Mouse (Mus musculus) forebrain, embryonic 11.5 days (tissue): ENCODE data around the gene Ms4a7. TPM values are rescaled to one million over a fixed set of nuclear protein-coding genes. Genes with fewer than 3 reads are reported as not detected.
"Not testable (repeated sequence)": the region's sequence is repeated elsewhere in the genome, so short reads cannot be mapped to it uniquely, and the experiment has no call there.

Source experiments
- ATAC-seq: fragments of 200-750 bp; cut with Nextera tagmentation; replicated peaks from 2 replicates; pipeline ENCODE4 v1.8.0; 2017; ENCODE audit warnings: moderate TSS enrichment; ENCODE audit not compliant: low FRiP score
- DNase-seq: peaks from one replicate; pipeline ENCODE4 v3.0.0-alpha.2; 2017; ENCODE audit warnings: low spot score
- H3K27ac ChIP-seq: fragments of 300-500 bp; sonication (generic); 2 replicates; pipeline ENCODE4 v1.5.1; 2014; ENCODE audit warnings: low read depth, low read length
- H3K27me3 ChIP-seq: fragments of 300-500 bp; sonication (generic); 2 replicates; pipeline ENCODE4 v1.6.1; 2014; ENCODE audit warnings: mild to moderate bottlenecking, low read length, mixed read lengths; ENCODE audit not compliant: control insufficient read depth, insufficient read depth
- H3K36me3 ChIP-seq: fragments of 300-500 bp; sonication (generic); 2 replicates; pipeline ENCODE4 v1.6.1; 2014; ENCODE audit warnings: mild to moderate bottlenecking, low read length, moderate library complexity, mixed read lengths; ENCODE audit not compliant: control insufficient read depth, insufficient read depth
- H3K4me1 ChIP-seq: fragments of 300-500 bp; sonication (generic); replicated peaks from 2 replicates; pipeline ENCODE4 v1.6.1; 2014; ENCODE audit warnings: low read length, mixed read lengths; ENCODE audit not compliant: control insufficient read depth, insufficient read depth
- H3K4me2 ChIP-seq: fragments of 300-500 bp; sonication (generic); 2 replicates; pipeline ENCODE4 v1.6.1; 2014; ENCODE audit warnings: low read depth, mild to moderate bottlenecking, low read length, moderate library complexity, mixed read lengths; ENCODE audit not compliant: severe bottlenecking
- H3K4me3 ChIP-seq: fragments of 300-500 bp; sonication (generic); 2 replicates; pipeline ENCODE4 v1.5.1; 2014; ENCODE audit warnings: low read depth, low read length
- H3K9ac ChIP-seq: fragments of 300-500 bp; sonication (generic); 2 replicates; pipeline ENCODE4 v1.6.1; 2014; ENCODE audit warnings: low read length
- H3K9me3 ChIP-seq: fragments of 300-500 bp; sonication (generic); 2 replicates; pipeline ENCODE4 v1.6.1; 2016; ENCODE audit warnings: low read length, mixed read lengths; ENCODE audit not compliant: control insufficient read depth
- WGBS: fragments of 180-500 bp; shearing (Covaris S2); extraction: QIAGEN DNeasy Blood & Tissue Kit; methylation state at CpG from one replicate; pipeline ENCODE4 v1.1.7; 2014; 5-methylcytosine and 5-hydroxymethylcytosine counted together
- polyA plus RNA-seq: library from polyadenylated mRNA; unstranded; fragments of >200 nt; fragmentation: Nextera tagmentation; extraction: Ambion mirVana; gene quantifications from 2 replicates; pipeline ENCODE4 v1.2.1, GENCODE M21; 2014

Gene Ms4a7
- polyA plus RNA-seq, 1 experiment from 2014 or later: 0.56 TPM

DNA sequence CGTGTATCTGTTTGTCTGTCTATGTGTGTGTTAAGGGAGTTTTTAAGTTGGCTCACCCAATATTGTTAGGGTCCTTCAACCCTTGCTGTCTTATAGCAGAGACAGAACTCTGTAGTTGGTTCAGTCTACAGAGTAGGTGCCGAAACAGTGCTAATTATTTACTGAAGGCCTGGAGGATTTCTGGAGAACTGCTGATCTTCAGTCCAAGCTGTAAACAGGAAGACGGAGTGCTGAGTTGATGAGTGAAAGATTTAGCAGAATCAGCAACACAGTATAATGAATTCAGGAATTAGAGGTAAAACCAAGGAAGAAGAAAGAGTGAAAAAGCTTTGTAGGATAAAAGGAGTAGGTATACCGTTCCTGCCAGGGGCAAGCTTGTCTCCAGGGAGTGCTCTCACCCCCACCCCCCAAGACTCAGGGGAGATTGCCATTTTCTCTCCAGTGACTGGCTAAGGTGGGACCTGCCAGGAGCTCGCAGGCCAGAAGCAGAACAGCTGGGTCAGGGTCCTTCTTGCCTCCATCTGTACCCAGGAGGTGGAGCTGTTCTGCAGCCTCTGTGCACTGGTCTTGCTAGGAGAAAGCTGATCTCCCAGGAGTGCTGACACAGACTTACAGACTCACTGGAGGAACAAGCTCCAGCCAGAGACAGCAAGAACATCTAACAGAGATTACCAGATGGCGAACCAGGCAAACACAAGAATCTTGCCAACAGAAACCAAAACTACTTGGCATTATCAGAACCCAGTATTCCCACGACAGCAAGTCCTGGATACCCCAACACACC lies 13.9 kb upstream of the Ms4a7 start:
- WGBS: 62% methylated on average over 7 of the region's 7 CpGs
- Histone ChIP-seq H3K27ac (no peak overlapping the region), H3K4me3 (no peak overlapping the region), H3K36me3 (no peaks in the 10 kb centered on the region), H3K4me1 (no peaks in the 10 kb centered on the region), H3K4me2 (no peak overlapping the region), H3K9me3 (no peaks in the 10 kb centered on the region), H3K9ac (no peak overlapping the region), H3K27me3 (no peaks in the 10 kb centered on the region)
- ATAC-seq: no peak
- no peak for DNase-seq

DNA sequence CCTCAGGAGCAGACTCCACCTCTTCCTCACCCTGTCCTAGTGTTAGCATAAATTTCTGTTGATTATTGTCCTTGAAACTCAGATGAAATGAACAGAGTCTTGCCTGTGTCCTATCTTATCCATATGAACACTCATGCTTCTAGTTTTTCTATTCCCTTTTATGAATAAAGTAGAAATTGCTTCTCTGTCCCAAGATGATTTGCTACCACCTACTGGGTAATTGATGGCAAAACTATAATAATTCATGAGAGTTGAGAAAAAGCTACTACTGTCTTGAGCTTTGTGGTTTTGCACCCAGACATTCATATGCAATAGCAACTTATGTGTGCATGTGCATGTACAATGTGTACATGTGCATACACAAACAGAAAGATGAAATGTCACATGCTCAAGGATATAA lies 8.0 kb upstream of the Ms4a7 start:
- H3K27me3 ChIP-seq: no peaks in the 10 kb centered on the region
- H3K4me1 ChIP-seq: no peaks in the 10 kb centered on the region
- H3K27ac ChIP-seq: no peak overlapping the region
- no peak for ATAC-seq
- H3K4me3 ChIP-seq: no peak overlapping the region
- DNase-seq: no peak
- H3K4me2 ChIP-seq: no peak overlapping the region
- H3K9ac ChIP-seq: no peak overlapping the region
- H3K9me3 ChIP-seq: no peaks in the 10 kb centered on the region
- no peaks in the 10 kb centered on the region for H3K36me3 ChIP-seq

- Histone ChIP-seq H3K4me3 (no peak overlapping the region), H3K27me3 (no peaks in the 10 kb centered on the region), H3K9me3 (no peaks in the 10 kb centered on the region), H3K9ac (no peak overlapping the region), H3K27ac (no peak overlapping the region), H3K4me1 (no peaks in the 10 kb centered on the region), H3K4me2 (no peak overlapping the region), H3K36me3 (no peaks in the 10 kb centered on the region)
- ATAC-seq (no peak), DNase-seq (no peak)
Measured at GRCm38 (mm10) chr19:11343147-11343546, 7.2 kb upstream of the Ms4a7 start.

DNA sequence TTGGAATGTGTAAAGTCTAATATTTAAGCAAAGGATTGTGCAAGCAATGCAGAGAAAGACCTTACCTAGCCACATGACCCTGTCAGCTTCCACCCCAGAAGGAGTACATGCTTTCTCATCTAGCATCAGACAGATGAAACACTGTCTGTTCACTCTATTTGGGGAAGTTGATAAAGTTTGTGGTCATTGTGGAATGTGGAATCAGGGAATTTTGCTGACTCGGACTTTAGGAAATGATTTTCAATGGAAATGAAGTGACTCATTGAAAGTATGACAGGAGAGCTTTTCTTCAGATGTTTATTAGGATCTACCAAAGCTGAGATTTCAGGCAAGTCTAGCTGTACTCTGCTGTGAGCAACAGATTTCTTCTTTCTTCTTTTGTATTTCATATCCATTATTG lies 14.8 kb downstream of the Ms4a7 start:
- no peak overlapping the region for H3K9ac ChIP-seq
- DNase-seq: no peak
- H3K9me3 ChIP-seq: no peaks in the 10 kb centered on the region
- no peak overlapping the region for H3K4me2 ChIP-seq
- no peak overlapping the region for H3K27ac ChIP-seq
- no peaks in the 10 kb centered on the region for H3K27me3 ChIP-seq
- H3K4me1 ChIP-seq: no peaks in the 10 kb centered on the region
- WGBS: 78% methylated on average over 1 of the region's 1 CpGs
- ATAC-seq: no peak
- no peaks in the 10 kb centered on the region for H3K36me3 ChIP-seq
- H3K4me3 ChIP-seq: no peak overlapping the region

DNA sequence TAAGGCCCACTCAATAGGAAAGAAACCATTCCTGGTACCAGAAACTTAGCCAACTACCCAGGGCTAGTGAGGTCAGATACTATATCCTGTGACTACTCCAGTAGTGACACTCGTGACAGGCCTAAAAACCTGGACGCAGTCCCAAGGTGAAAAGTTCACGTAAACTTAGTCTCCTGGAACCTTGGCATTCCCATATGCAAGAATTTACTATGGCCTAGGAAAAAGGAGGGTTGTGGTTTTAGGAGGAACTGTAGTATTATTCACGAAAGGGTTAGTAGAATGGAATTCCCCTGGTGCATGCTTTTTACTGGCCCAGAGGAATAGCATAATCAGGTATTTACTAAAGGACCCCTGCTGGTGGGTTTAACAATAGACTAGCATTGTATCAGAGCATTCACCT lies 19.2 kb downstream of the Ms4a7 start:
- H3K36me3 ChIP-seq: no peaks in the 10 kb centered on the region
- H3K4me3 ChIP-seq: no peak overlapping the region
- H3K9me3 ChIP-seq: no peaks in the 10 kb centered on the region
- DNase-seq: no peak
- H3K27me3 ChIP-seq: no peaks in the 10 kb centered on the region
- no peak overlapping the region for H3K27ac ChIP-seq
- no peak for ATAC-seq
- no peaks in the 10 kb centered on the region for H3K4me1 ChIP-seq
- 84% methylated on average over 4 of the region's 4 CpGs for whole genome bisulfite sequencing
- H3K9ac ChIP-seq: no peak overlapping the region
- no peak overlapping the region for H3K4me2 ChIP-seq

DNA sequence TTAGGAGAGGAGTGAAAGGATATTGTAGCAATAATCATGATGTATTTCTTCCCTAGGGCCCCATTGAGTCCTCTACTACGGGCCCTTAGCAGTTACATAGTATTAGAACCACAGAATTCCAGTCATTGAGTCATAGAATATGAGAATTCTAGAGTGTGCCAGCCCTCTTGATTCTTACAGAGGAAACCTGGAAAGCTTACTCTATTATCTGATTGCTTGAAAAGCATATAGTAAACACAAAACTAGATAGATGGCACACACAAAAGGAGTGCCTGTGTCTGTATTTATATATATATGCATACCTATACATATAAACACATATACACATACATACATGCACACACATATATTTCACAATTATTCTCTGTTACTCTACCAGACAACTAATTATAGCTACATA lies 21.6 kb downstream of the Ms4a7 start, which contains the start of gene Ms4a14:
TSS of gene Ms4a14 (minus strand) at position 101 of the 400 bp plus-strand sequence.
- H3K4me3 ChIP-seq: no peak within 1 kb of the TSS
- no peaks in the 10 kb centered on the region for H3K27me3 ChIP-seq
- no peak within 1 kb of the TSS for H3K9ac ChIP-seq
- DNase-seq (no peak), ATAC-seq (no peak)
- no peaks in the 10 kb centered on the region for H3K9me3 ChIP-seq
- no peaks in the 10 kb centered on the region for H3K36me3 ChIP-seq
- H3K4me2 ChIP-seq: no peak within 1 kb of the TSS
- no peak within 1 kb of the TSS for H3K27ac ChIP-seq
- WGBS: 92% methylated on average over 1 of the region's 1 CpGs
- H3K4me1 ChIP-seq: no peaks in the 10 kb centered on the region

DNA sequence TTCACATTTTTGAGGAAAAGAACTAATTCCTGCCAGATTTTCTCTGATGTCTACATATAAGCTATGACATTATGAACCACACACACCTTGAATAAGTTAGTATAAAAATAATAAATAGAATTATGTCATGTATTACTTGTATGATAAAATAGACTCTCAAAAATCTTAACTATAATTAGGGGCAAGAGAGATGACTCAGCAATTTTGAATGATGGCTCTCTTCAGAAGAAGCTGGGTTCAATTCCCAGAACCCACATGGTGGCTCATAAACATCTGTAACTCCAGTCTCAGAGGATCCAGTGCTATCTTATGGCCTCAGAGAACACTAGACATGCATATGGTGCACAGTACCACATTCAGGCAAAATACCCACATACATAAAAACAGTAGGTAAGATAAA lies 27.1 kb downstream of the Ms4a7 start:
- no peak for DNase-seq
- Histone ChIP-seq H3K4me3 (no peak overlapping the region), H3K27ac (no peak overlapping the region), H3K9ac (no peak overlapping the region), H3K9me3 (no peaks in the 10 kb centered on the region), H3K27me3 (no peaks in the 10 kb centered on the region), H3K4me1 (no peaks in the 10 kb centered on the region), H3K36me3 (no peaks in the 10 kb centered on the region), H3K4me2 (no peak overlapping the region)
- ATAC-seq: no peak

DNA sequence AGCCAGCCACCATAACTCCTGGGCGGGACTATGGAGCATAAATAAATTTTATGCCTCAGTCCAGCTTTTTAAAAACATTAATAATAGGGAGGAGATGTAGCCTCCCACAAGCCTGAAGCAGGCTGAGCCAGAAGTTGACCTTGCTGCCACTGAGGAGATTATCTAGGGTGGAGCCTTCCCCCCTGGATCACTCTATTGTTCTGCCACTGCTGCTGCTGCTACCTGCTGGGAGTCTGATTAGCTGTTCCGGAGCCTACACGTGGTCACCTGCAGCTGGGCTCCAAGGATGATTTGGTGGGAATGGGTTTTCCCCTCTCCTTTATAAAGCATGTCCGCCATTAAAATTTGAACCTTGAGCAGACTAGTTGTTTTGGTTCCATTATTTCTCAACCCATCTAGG lies 36.4 kb downstream of the Ms4a7 start:
- not testable (repeated sequence) for H3K4me2 ChIP-seq, H3K4me1 ChIP-seq, H3K27me3 ChIP-seq, H3K4me3 ChIP-seq, ATAC-seq, H3K36me3 ChIP-seq, H3K27ac ChIP-seq, H3K9ac ChIP-seq, H3K9me3 ChIP-seq, DNase-seq
- WGBS: 25% methylated on average over 4 of the region's 4 CpGs

GRCm38 (mm10) chr19:11298939-11299338 lies 37.0 kb downstream of the Ms4a7 start:
- ATAC-seq: no peak

More at GRCm38 (mm10) chr19:11298939-11299338, 37.0 kb downstream of the Ms4a7 start:
- Histone ChIP-seq H3K4me3 (no peak overlapping the region), H3K36me3 (no peaks in the 10 kb centered on the region), H3K9ac (no peak overlapping the region), H3K4me2 (no peak overlapping the region), H3K27me3 (no peaks in the 10 kb centered on the region), H3K9me3 (no peaks in the 10 kb centered on the region), H3K27ac (no peak overlapping the region), H3K4me1 (no peaks in the 10 kb centered on the region)
- DNase-seq: no peak
- 32% methylated on average over 2 of the region's 2 CpGs for WGBS
